Mouse (Mus musculus) intestine, embryonic 15.5 days (tissue): ENCODE results near the gene Kctd2. TPM values are rescaled to one million over a fixed set of nuclear protein-coding genes. Genes with fewer than 3 reads are reported as not detected.

Source experiments
- ATAC-seq: fragments of 200-750 bp; cut with Nextera tagmentation; 2 replicates; pipeline ENCODE4 v1.8.0; 2017; ENCODE audit warnings: moderate TSS enrichment, moderate library complexity
- H3K27ac ChIP-seq: fragments of 300-500 bp; sonication (generic); 2 replicates; pipeline ENCODE4 v1.5.1; 2015; ENCODE audit warnings: mild to moderate bottlenecking, inconsistent platforms
- H3K27me3 ChIP-seq: fragments of 300-500 bp; sonication (generic); replicated peaks from 2 replicates; pipeline ENCODE4 v1.6.1; 2015; ENCODE audit warnings: inconsistent platforms
- H3K36me3 ChIP-seq: fragments of 300-500 bp; sonication (generic); 2 replicates; pipeline ENCODE4 v1.6.1; 2015; ENCODE audit warnings: inconsistent platforms
- H3K4me1 ChIP-seq: fragments of 300-500 bp; sonication (generic); replicated peaks from 2 replicates; pipeline ENCODE4 v1.6.1; 2015; ENCODE audit warnings: inconsistent platforms
- H3K4me2 ChIP-seq: fragments of 300-500 bp; sonication (generic); replicated peaks from 2 replicates; pipeline ENCODE4 v1.6.1; 2015; ENCODE audit warnings: mild to moderate bottlenecking, inconsistent platforms
- H3K4me3 ChIP-seq: fragments of 300-500 bp; sonication (generic); replicated peaks from 2 replicates; pipeline ENCODE4 v1.5.1; 2015; ENCODE audit warnings: inconsistent platforms
- H3K9ac ChIP-seq: fragments of 300-500 bp; sonication (generic); 2 replicates; pipeline ENCODE4 v1.6.1; 2015; ENCODE audit warnings: inconsistent platforms
- H3K9me3 ChIP-seq: fragments of 300-500 bp; sonication (generic); 2 replicates; pipeline ENCODE4 v1.6.1; 2016; ENCODE audit warnings: inconsistent platforms
- WGBS: fragments of 180-500 bp; shearing (Covaris S2); methylation state at CpG from one replicate; pipeline ENCODE4 v1.1.7; 2015; 5-methylcytosine and 5-hydroxymethylcytosine counted together
- polyA plus RNA-seq: library from polyadenylated mRNA; unstranded; fragments of >200 nt; fragmentation: Nextera tagmentation; extraction: Ambion mirVana; gene quantifications from 2 replicates; pipeline ENCODE4 v1.2.1, GENCODE M21; 2015

Gene Kctd2
- polyA plus RNA-seq, 1 experiment from 2014 or later: 12.1 TPM

- Histone ChIP-seq H3K27me3 (no peaks in the 10 kb centered on the region), H3K9ac (no peak overlapping the region), H3K4me3 (no peak overlapping the region), H3K36me3 (peaks cover 10% of the 10 kb centered on the region), H3K4me2 (no peak overlapping the region), H3K4me1 (peaks cover 11% of the 10 kb centered on the region), H3K27ac (no peak overlapping the region), H3K9me3 (no peaks in the 10 kb centered on the region)
- no peak for ATAC-seq
- WGBS: 96% methylated on average over 6 of the region's 6 CpGs
Measured at GRCm38 (mm10) chr11:115405723-115406122, 14.2 kb upstream of the Kctd2 start.

DNA sequence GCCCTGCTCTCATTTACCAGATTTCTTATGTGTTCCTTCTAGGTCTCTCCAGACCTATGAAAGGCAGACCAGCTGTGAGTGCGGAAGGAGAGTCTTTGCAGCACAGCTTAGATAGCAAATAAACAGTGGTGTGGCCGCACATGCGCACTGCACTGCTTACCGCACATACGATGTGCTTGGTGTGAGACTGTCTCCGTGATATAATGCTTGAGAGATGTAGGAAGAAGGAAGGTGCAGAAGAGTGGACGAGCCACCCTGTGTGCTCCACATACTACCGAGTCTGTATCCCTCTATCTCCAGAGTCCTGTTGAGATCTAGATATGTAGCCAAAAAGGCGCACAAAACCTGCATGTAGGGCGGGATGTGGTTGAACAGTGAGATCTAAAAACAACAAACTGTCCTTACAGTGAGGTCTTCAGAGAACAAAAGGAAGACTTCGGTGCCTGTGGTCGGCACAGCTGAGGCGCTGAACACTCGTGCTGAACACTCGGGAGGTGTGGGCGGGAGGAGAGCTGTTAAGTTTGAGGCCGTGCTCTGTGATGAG is 13.0 kb upstream of the Kctd2 start:
- Histone ChIP-seq H3K9ac (no peak overlapping the region), H3K4me1 (peaks cover 16% of the 10 kb centered on the region), H3K4me3 (no peak overlapping the region), H3K27me3 (no peaks in the 10 kb centered on the region), H3K9me3 (no peaks in the 10 kb centered on the region), H3K27ac (no peak overlapping the region), H3K4me2 (no peak overlapping the region), H3K36me3 (peaks cover 12% of the 10 kb centered on the region)
- WGBS: 95% methylated on average over 17 of the region's 17 CpGs
- no peak for ATAC-seq

DNA sequence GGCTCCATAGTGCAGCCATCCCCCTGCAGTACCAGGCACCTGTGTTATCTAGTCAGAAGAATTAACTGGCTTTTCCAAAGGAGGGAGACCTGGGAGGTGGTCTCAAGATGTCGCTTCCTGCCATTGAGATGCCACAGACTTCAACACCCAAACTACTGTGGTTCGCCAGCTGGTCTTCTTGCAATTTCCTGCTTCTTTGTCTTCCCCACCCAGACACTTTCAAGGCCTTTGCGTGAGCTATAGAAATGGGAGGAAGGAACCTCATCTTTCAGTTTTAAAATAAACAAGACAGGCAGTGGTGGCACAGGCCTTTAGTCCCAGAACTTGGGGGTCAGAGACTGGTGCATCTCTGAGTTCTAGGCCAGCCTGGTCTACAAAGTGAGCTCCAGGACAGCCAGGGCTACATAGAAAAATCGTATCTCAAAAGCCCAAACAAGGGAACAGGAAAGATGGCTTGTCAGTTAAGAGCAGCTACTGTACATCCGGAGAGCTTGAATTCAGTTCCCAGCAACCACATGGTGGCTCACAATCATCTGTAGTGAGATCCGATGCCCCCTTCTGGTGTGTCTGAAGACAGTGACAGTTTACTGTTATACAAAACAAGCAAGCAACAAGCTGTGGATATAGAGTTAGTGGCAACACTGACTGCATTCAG is 11.5 kb upstream of the Kctd2 start:
- Histone ChIP-seq H3K9ac (no peak overlapping the region), H3K27me3 (no peaks in the 10 kb centered on the region), H3K4me3 (no peak overlapping the region), H3K9me3 (no peaks in the 10 kb centered on the region), H3K4me2 (no peak overlapping the region), H3K36me3 (peaks cover 12% of the 10 kb centered on the region), H3K4me1 (peaks cover 19% of the 10 kb centered on the region), H3K27ac (no peak overlapping the region)
- WGBS: 67% methylated on average over 6 of the region's 6 CpGs
- no peak for ATAC-seq

GRCm38 (mm10) chr11:115409556-115409955 is 10.4 kb upstream of the Kctd2 start:
- no peak for ATAC-seq
- no peak overlapping the region for H3K9ac ChIP-seq
- 78% methylated on average over 7 of the region's 7 CpGs for WGBS

DNA sequence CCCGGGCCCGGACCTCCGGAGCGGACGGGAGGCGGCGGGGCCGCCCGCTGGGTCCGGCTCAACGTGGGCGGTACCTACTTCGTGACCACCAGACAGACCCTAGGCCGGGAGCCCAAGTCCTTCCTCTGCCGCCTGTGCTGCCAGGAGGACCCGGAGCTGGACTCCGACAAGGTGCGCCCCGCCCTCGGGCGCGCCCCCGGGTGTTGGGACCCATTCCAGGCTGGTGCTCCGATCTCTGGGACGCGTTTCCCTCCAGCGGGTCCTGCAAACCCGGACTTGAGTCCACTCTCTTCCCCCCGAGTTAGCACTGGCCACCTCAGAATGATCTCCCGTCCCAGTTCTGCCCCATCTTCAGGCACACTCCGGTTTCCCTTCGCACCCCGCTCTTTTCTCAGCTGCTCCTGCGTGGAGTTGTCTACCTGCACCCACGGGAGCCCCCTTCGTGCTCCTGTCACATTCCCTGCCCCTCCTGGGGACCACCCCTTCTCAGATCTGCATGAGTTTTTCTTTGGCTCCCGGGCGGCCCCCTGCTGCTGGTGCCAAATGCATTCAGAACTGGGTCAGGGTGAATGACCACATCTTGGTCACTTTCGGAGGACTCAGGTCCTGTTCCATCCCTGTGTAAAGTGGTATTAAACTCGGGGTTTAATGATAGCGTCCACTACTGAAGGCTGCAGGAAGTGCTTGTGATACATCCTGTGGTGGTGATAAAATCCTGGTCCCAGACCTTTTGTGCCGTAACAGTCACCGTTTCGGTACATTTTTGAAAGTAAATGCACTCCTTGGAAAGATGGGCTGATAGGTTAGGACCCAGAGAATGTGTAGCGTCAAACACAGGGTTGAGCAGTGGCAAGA is 635 bp downstream of the Kctd2 start:
- H3K4me2 ChIP-seq: peak overlapping the region; percentile 87
- peaks cover 21% of the 10 kb centered on the region for H3K4me1 ChIP-seq
- peak overlapping the region; percentile 95 for H3K9ac ChIP-seq
- H3K27me3 ChIP-seq: no peaks in the 10 kb centered on the region
- under 1% methylated on average over 45 of the region's 45 CpGs for WGBS
- H3K36me3 ChIP-seq: peaks cover 18% of the 10 kb centered on the region
- H3K27ac ChIP-seq: peak overlapping the region; percentile 83
- peak; percentile 85 for ATAC-seq
- peak overlapping the region; percentile 92 for H3K4me3 ChIP-seq
- H3K9me3 ChIP-seq: no peaks in the 10 kb centered on the region

More at GRCm38 (mm10) chr11:115409556-115409955, 10.4 kb upstream of the Kctd2 start:
- H3K4me1 ChIP-seq: peaks cover 19% of the 10 kb centered on the region
- no peak overlapping the region for H3K27ac ChIP-seq
- H3K4me2 ChIP-seq: no peak overlapping the region
- no peak overlapping the region for H3K4me3 ChIP-seq
- H3K9me3 ChIP-seq: no peaks in the 10 kb centered on the region
- peaks cover 12% of the 10 kb centered on the region for H3K36me3 ChIP-seq
- H3K27me3 ChIP-seq: no peaks in the 10 kb centered on the region

DNA sequence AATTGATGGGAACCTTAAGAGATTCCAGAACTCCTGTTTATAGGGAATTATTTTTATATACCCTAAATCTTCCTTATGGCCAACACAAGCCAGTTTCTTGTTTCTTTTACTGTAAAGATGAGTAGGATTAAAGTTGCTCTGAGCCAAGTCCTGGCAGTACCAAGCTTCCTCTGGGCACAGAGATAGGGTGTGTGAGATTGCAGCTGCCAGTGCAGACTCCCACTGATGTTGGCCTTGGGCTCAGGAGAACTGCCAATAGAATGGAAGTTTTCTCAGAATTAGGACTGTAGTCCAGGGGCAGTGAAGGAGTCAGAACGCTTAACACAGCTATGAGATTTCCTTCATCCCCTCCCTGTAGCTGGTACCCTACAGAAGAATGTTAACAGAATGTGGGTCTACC is 1.4 kb downstream of the Kctd2 start:
- ATAC-seq: no peak
- Histone ChIP-seq H3K4me2 (peak overlapping the region; percentile 87), H3K36me3 (peaks cover 10% of the 10 kb centered on the region), H3K9ac (peak overlapping the region; percentile 18; the same call in 1 of the 2 replicates), H3K9me3 (no peaks in the 10 kb centered on the region), H3K27ac (no peak overlapping the region), H3K27me3 (no peaks in the 10 kb centered on the region), H3K4me1 (peaks cover 21% of the 10 kb centered on the region), H3K4me3 (no peak overlapping the region)
- WGBS: 41% methylated on average over 1 of the region's 1 CpGs

GRCm38 (mm10) chr11:115421972-115422371 is 2.0 kb downstream of the Kctd2 start:
- WGBS: 88% methylated on average over 16 of the region's 16 CpGs
- no peaks in the 10 kb centered on the region for H3K27me3 ChIP-seq

DNA sequence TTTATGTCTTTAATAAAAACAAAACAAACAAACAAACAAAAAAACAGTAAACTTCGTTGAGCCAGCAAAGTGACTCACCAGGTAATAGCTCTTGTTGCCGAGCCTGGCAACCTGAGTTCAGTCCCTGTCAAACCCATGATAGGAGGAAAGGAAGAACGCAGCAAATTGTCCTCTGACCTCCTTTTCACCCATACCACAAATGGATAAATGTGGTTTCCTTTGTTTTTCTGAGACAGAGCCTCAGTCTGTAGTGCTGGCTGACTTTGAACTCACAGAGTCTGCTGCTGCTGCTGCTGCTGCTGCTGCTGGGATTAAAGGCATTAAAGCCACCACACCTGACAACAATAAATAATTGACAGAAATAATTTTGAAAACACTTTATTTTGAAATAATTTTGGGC is 3.2 kb downstream of the Kctd2 start:
- peaks cover 4% of the 10 kb centered on the region for H3K36me3 ChIP-seq
- no peak overlapping the region for H3K4me3 ChIP-seq
- no peak overlapping the region for H3K27ac ChIP-seq
- no peak for ATAC-seq
- H3K9ac ChIP-seq: no peak overlapping the region
- 79% methylated on average over 3 of the region's 3 CpGs for WGBS
- no peak overlapping the region for H3K4me2 ChIP-seq
- peaks cover 19% of the 10 kb centered on the region for H3K4me1 ChIP-seq
- H3K9me3 ChIP-seq: no peaks in the 10 kb centered on the region
- no peaks in the 10 kb centered on the region for H3K27me3 ChIP-seq

More at GRCm38 (mm10) chr11:115421972-115422371, 2.0 kb downstream of the Kctd2 start:
- Histone ChIP-seq H3K9me3 (no peaks in the 10 kb centered on the region), H3K4me2 (no peak overlapping the region), H3K4me1 (peaks cover 21% of the 10 kb centered on the region), H3K9ac (no peak overlapping the region), H3K36me3 (peaks cover 6% of the 10 kb centered on the region), H3K4me3 (no peak overlapping the region), H3K27ac (no peak overlapping the region)
- no peak for ATAC-seq

DNA sequence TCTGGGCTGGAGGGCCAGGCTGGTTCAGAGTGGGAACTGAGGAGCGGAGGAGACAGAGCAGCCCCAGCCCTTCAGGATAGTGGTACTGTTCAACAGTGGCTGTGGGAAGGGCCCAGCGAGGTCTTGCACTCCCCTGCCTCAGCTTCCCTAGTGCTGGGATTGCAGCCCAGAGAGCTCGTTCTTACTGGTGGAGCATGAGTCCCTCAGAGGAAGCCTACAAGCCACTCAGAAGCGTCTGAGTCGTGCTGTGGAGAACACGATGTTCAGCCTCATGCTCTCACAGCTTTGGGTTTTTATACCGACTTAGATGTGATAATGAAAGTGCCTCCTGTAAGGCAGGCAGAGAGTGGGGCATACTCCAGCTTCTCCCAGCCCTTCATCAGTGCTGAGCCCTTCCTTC is 4.7 kb downstream of the Kctd2 start:
- H3K4me1 ChIP-seq: peaks cover 12% of the 10 kb centered on the region
- no peak overlapping the region for H3K4me2 ChIP-seq
- no peaks in the 10 kb centered on the region for H3K27me3 ChIP-seq
- H3K4me3 ChIP-seq: no peak overlapping the region
- peaks cover 4% of the 10 kb centered on the region for H3K36me3 ChIP-seq
- no peak overlapping the region for H3K27ac ChIP-seq
- no peak overlapping the region for H3K9ac ChIP-seq
- H3K9me3 ChIP-seq: no peaks in the 10 kb centered on the region
- 82% methylated on average over 7 of the region's 7 CpGs for WGBS
- no peak for ATAC-seq

DNA sequence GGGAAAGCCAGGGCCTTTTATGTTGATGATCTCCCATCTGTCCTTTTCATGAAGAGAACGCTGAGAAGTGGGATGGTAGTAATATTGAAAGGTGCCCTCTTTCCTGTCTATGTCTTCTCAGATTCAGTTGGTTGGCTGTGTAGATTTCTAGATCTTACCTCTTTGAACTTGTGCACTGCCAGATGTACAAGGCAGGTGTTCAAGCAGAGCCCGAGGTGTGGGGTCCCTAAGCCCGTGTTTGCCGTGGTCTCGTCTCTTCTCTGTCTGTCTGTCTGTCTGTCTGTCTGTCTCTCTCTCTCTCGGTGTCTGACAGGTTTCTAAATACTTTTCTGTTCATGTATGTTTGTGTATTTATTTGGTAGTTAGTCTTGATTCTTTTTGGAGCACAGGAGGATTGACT is 5.7 kb downstream of the Kctd2 start:
- Histone ChIP-seq H3K9ac (no peak overlapping the region), H3K36me3 (peaks cover 9% of the 10 kb centered on the region), H3K4me3 (no peak overlapping the region), H3K27ac (no peak overlapping the region), H3K4me2 (no peak overlapping the region), H3K9me3 (no peaks in the 10 kb centered on the region), H3K4me1 (peaks cover 11% of the 10 kb centered on the region), H3K27me3 (no peaks in the 10 kb centered on the region)
- WGBS: 86% methylated on average over 6 of the region's 6 CpGs
- no peak for ATAC-seq

- H3K36me3 ChIP-seq: peaks cover 19% of the 10 kb centered on the region
- H3K4me1 ChIP-seq: no peaks in the 10 kb centered on the region
- H3K4me3 ChIP-seq: no peak overlapping the region
- no peaks in the 10 kb centered on the region for H3K27me3 ChIP-seq
- no peak overlapping the region for H3K9ac ChIP-seq
- 0 out of 2 replicates have a peak overlapping the region, but pooled peaks have one; percentile 22 for H3K4me2 ChIP-seq
- no peak overlapping the region for H3K27ac ChIP-seq
- ATAC-seq: peak; percentile 80
- WGBS: 39% methylated on average over 20 of the region's 20 CpGs
- no peaks in the 10 kb centered on the region for H3K9me3 ChIP-seq
Measured at GRCm38 (mm10) chr11:115427482-115428331, 7.8 kb downstream of the Kctd2 start.

DNA sequence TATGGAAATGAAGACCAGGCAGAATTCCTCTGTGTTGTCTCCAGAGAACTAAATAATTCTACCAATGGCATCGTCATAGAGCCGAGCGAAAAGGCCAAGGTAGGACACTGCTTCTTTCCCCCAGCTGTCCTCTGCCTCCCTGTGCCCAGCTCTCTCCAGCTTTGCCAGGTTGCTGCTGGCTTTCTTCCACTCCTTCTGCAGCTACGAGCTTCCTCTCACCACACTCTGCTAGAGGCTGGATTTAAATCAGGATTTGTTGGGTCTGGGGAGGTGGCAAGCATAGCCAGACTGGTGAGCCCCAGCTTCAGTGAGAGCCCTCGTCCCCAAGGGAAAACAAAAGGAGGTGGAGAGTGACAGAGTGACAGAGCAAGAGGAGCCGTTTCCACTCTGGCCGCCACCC is 9.4 kb downstream of the Kctd2 start:
- H3K4me3 ChIP-seq: no peak overlapping the region
- H3K27ac ChIP-seq: no peak overlapping the region
- no peaks in the 10 kb centered on the region for H3K4me1 ChIP-seq
- H3K9me3 ChIP-seq: no peaks in the 10 kb centered on the region
- no peaks in the 10 kb centered on the region for H3K27me3 ChIP-seq
- H3K36me3 ChIP-seq: peaks cover 19% of the 10 kb centered on the region
- WGBS: 88% methylated on average over 7 of the region's 7 CpGs
- no peak overlapping the region for H3K4me2 ChIP-seq
- no peak overlapping the region for H3K9ac ChIP-seq
- no peak for ATAC-seq
